Mouse (Mus musculus): ENCODE data around the gene Slco3a1.

DNA sequence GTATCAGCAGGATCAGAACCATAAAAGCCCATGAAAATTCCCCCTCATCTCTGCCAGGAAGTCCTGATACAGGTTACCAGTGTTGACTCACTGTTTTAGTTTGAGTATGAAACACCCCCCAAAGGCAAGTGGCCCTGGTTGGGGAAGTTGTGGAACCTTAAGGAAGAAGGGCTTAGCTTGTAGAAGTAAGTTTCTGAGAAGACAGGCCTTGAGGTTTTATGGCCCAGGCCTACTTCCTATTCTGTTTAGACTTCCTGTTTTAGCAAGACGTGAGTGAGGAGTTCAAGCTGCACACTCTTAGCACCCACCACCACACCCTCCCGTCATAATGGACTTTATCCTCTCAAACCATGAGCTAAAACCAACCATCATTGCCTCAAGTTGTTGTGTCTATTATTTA lies 57.4 kb downstream of the Slco3a1 start:
- no peak for TF ChIP-seq GATA1 (IDR thresholded peaks at IDR 0.05; ENCODE audit: borderline replicate concordance, low read length)
- no peak for TF ChIP-seq FLI1 (IDR thresholded peaks at IDR 0.05; ENCODE audit: low read length)
